ENCODE assay signal across 8 mouse cellular contexts in genomic region chr11:61417945-61418551, GRCm38 (mm10). TPM values are rescaled to one million over a fixed set of nuclear protein-coding genes. Genes with fewer than 3 reads are reported as not detected.
A peak's percentile ranks its signal among the peaks of the same experiment; 100 is the strongest.
DNase-seq lines count a peak whose midpoint lies in the region; ATAC-seq lines count a peak whose summit lies in the region.

No protein-coding gene starts in this region.

- no peak overlapping the region for H3K9ac ChIP-seq in intestine, embryonic 14.5 days (ENCODE audit: low read length)
- peak overlapping the region; percentile 24; the same call in 1 of the 2 replicates for H3K9ac ChIP-seq in midbrain, embryonic 11.5 days (ENCODE audit: low read length)

- H3K27me3 ChIP-seq in intestine, embryonic 14.5 days (replicated peaks; ENCODE audit: control insufficient read depth, insufficient read depth, low read length): no peaks in the 10 kb centered on the region
- H3K27me3 ChIP-seq in midbrain, embryonic 11.5 days (ENCODE audit: control insufficient read depth, insufficient read depth, low read length): no peaks in the 10 kb centered on the region

- H3K36me3 ChIP-seq in intestine, embryonic 14.5 days (ENCODE audit: control insufficient read depth, insufficient read depth, low read length): no peaks in the 10 kb centered on the region
- H3K36me3 ChIP-seq in midbrain, embryonic 11.5 days (ENCODE audit: control insufficient read depth, insufficient read depth, low read length): no peaks in the 10 kb centered on the region

- no peak overlapping the region for H3K4me2 ChIP-seq in intestine, embryonic 14.5 days (ENCODE audit: low read length)
- no peak overlapping the region for H3K4me2 ChIP-seq in midbrain, embryonic 11.5 days

- peak; percentile 84 for ATAC-seq in intestine, embryonic 14.5 days (replicated peaks; ENCODE audit: low FRiP score, low TSS enrichment, low read depth)
- ATAC-seq in midbrain, embryonic 11.5 days (ENCODE audit: low FRiP score): no peak

- peak; percentile 81 for DNase-seq in R1 (ENCODE audit: low read depth, low spot score)
- DNase-seq in cerebellum, postnatal 14 days: peak; percentile 88 to 91
- DNase-seq in frontal cortex, postnatal 36 days (ENCODE audit: low spot score in 2 of 2): peak; percentile 81 to 90
- DNase-seq in intestine, embryonic 14.5 days (ENCODE audit: low spot score): peak; percentile 91
- peak; percentile 79 to 81 for DNase-seq in left cerebral cortex, postnatal 10 days (ENCODE audit: extremely low spot score in 1 of 2, low spot score in 2 of 2)
- peak; percentile 96 for DNase-seq in midbrain, embryonic 11.5 days (ENCODE audit: low spot score, missing footprints)
- DNase-seq in right cerebral cortex, postnatal 4 days: peak; percentile 80
- peak; percentile 68 for DNase-seq in yolk sac, embryonic 10.5 days (ENCODE audit: low spot score)

- H3K9me3 ChIP-seq in intestine, embryonic 14.5 days (ENCODE audit: control insufficient read depth, low read length): no peaks in the 10 kb centered on the region
- no peaks in the 10 kb centered on the region for H3K9me3 ChIP-seq in midbrain, embryonic 11.5 days (ENCODE audit: control insufficient read depth, low read length)

- intact Hi-C loops in left cerebral cortex, postnatal 10 days (cut with DNase I): loop anchor here (5.0 kb wide), 3 partner anchors 84 to 294 kb away; no protein-coding TSS in a partner anchor

- 21% methylated on average over 6 of the region's 6 CpGs for WGBS in intestine, embryonic 14.5 days
- 30% methylated on average over 6 of the region's 6 CpGs for WGBS in midbrain, embryonic 11.5 days

- peak overlapping the region; percentile 17; the same call in 1 of the 2 replicates for H3K27ac ChIP-seq in intestine, embryonic 14.5 days (ENCODE audit: low read depth)
- no peak overlapping the region for H3K27ac ChIP-seq in midbrain, embryonic 11.5 days (ENCODE audit: low read depth, low read length)

- H3K4me1 ChIP-seq in intestine, embryonic 14.5 days (replicated peaks; ENCODE audit: control insufficient read depth, insufficient read depth, low read length): no peaks in the 10 kb centered on the region
- no peaks in the 10 kb centered on the region; the same call in 1 of the 2 replicates for H3K4me1 ChIP-seq in midbrain, embryonic 11.5 days (ENCODE audit: control insufficient read depth, insufficient read depth, low read length)

- H3K4me3 ChIP-seq in intestine, embryonic 14.5 days (ENCODE audit: low read depth, low read length): no peak overlapping the region
- no peak overlapping the region for H3K4me3 ChIP-seq in midbrain, embryonic 11.5 days (ENCODE audit: low read depth, low read length)

RNA-seq across cellular contexts. Expression of gene Rnf112, which starts 35.9 kb away (rescaled TPM):
- 0.85 and 1.0 TPM in 2 replicates for polyA plus RNA-seq in intestine, embryonic 14.5 days (2014; fragmentation: Nextera tagmentation; extraction: Ambion mirVana)
- total RNA-seq in left cerebral cortex, postnatal 10 days (2021): 100 to 1,000 TPM; 191 to 198 TPM
- 0.40 and 0.51 TPM in 2 replicates for polyA plus RNA-seq in midbrain, embryonic 11.5 days (2014; fragmentation: Nextera tagmentation; extraction: Ambion mirVana)

RNA-seq across cellular contexts. Expression of gene Slc47a1, which starts 39.9 kb away (rescaled TPM):
- polyA plus RNA-seq in intestine, embryonic 14.5 days (2014; fragmentation: Nextera tagmentation; extraction: Ambion mirVana): 0.43 and 0.62 TPM in 2 replicates
- 1 to 10 TPM; 2.3 to 3.1 TPM for total RNA-seq in left cerebral cortex, postnatal 10 days (2021)
- 0.16 TPM in 1 of 2 replicates, not detected in the other for polyA plus RNA-seq in midbrain, embryonic 11.5 days (2014; fragmentation: Nextera tagmentation; extraction: Ambion mirVana)
